Mouse (Mus musculus): ENCODE data around the gene Atad1.
"Not testable (repeated sequence)": the region's sequence is repeated elsewhere in the genome, so short reads cannot be mapped to it uniquely, and the experiment has no call there.

The Atad1 gene

GRCm38 (mm10) chr19:32680894-32681293, 58.7 kb downstream of the Atad1 start:
- no peak for DNase-seq (ENCODE audit: low read depth, low spot score)

GRCm38 (mm10) chr19:32675766-32676165, 63.8 kb downstream of the Atad1 start:
- DNase-seq (ENCODE audit: low read depth, low spot score): no peak

GRCm38 (mm10) chr19:32667830-32668229, 71.8 kb downstream of the Atad1 start:
- not testable (repeated sequence) for DNase-seq (ENCODE audit: low read depth, low spot score)

- no peak for DNase-seq (ENCODE audit: low read depth, low spot score)
Measured at GRCm38 (mm10) chr19:32665243-32665642, 74.3 kb downstream of the Atad1 start.

- no peak for DNase-seq (ENCODE audit: low read depth, low spot score)
Measured at GRCm38 (mm10) chr19:32662936-32663335, 76.7 kb downstream of the Atad1 start.

- DNase-seq (ENCODE audit: low read depth, low spot score): no peak
Measured at GRCm38 (mm10) chr19:32659346-32659745, 80.2 kb downstream of the Atad1 start.

GRCm38 (mm10) chr19:32653630-32654362, 85.8 kb downstream of the Atad1 start:
- DNase-seq (ENCODE audit: low read depth, low spot score): no peak

GRCm38 (mm10) chr19:32653122-32653521, 86.5 kb downstream of the Atad1 start:
- DNase-seq (ENCODE audit: low read depth, low spot score): no peak

GRCm38 (mm10) chr19:32651046-32651445, 88.5 kb downstream of the Atad1 start:
- no peak for DNase-seq (ENCODE audit: low read depth, low spot score)

GRCm38 (mm10) chr19:32648019-32648571, 91.5 kb downstream of the Atad1 start:
- no peak for DNase-seq (ENCODE audit: low read depth, low spot score)

- DNase-seq (ENCODE audit: low read depth, low spot score): no peak
Measured at GRCm38 (mm10) chr19:32646382-32646781, 93.2 kb downstream of the Atad1 start.

- no peak for DNase-seq (ENCODE audit: low read depth, low spot score)
Measured at GRCm38 (mm10) chr19:32645939-32646338, 93.6 kb downstream of the Atad1 start.

- DNase-seq (ENCODE audit: low read depth, low spot score): no peak
Measured at GRCm38 (mm10) chr19:32643642-32644041, 95.9 kb downstream of the Atad1 start.

GRCm38 (mm10) chr19:32641995-32642394, 97.6 kb downstream of the Atad1 start:
- DNase-seq (ENCODE audit: low read depth, low spot score): no peak

- DNase-seq (ENCODE audit: low read depth, low spot score): no peak
Measured at GRCm38 (mm10) chr19:32641535-32641934, 98.1 kb downstream of the Atad1 start.

- DNase-seq (ENCODE audit: low read depth, low spot score): no peak
Measured at GRCm38 (mm10) chr19:32638276-32638903, 101.2 kb downstream of the Atad1 start.

GRCm38 (mm10) chr19:32637357-32638275, 102.0 kb downstream of the Atad1 start:
- DNase-seq (ENCODE audit: low read depth, low spot score): no peak

GRCm38 (mm10) chr19:32634916-32635315, 104.7 kb downstream of the Atad1 start:
- no peak for DNase-seq (ENCODE audit: low read depth, low spot score)

GRCm38 (mm10) chr19:32628572-32629132, 110.9 kb downstream of the Atad1 start:
- no peak for DNase-seq (ENCODE audit: low read depth, low spot score)

- DNase-seq (ENCODE audit: low read depth, low spot score): no peak
Measured at GRCm38 (mm10) chr19:32627631-32628030, 112.0 kb downstream of the Atad1 start.

GRCm38 (mm10) chr19:32626768-32627331, 112.7 kb downstream of the Atad1 start:
- DNase-seq (ENCODE audit: low read depth, low spot score): no peak
